ENCODE assay signal across 31 mouse cellular contexts in the genomic region with DNA sequence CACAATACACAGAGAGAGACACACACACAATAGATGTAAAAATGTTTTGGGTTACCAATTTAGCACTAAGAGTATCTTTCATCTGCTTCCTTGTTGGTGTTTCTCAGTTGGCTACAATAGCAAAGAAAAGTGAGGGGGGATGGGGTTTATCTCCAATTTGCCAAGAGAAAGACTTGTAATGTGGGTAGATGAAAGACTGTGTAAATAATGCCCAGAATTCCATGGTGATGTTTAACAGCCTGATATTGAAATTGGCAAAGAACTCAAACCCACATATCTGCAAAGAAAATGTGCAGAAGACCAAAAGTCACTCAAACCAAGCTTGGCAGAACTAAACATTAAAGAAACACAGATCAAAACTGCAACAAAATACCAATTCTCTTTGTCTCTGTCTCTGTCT. TPM values are rescaled to one million over a fixed set of nuclear protein-coding genes. Genes with fewer than 3 reads are reported as not detected.
"Had no signal": no experiment of that assay in that cellular context is flagged by ENCODE, and none has a peak within 500 bp of the region (broad histone marks: within the 10 kb centered on the region; RNA-seq: fewer than 3 reads in every experiment).

No protein-coding gene starts in this region.

- DNase-seq: gastrocnemius, adult 2 months; gastrocnemius, postnatal 10 days; gastrocnemius, postnatal 25 days; heart, adult 18-20 months; heart, postnatal 10 days; heart, postnatal 4 days; kidney, adult 18-20 months; kidney, adult 8-10 months; kidney, postnatal 10 days; kidney, postnatal 25 days; kidney, postnatal 4 days; liver; liver, embryonic 13.5 days had no signal

- H3K4me3 ChIP-seq: gastrocnemius, adult 2 months; heart, embryonic 10.5 days; heart, embryonic 12.5 days; hindbrain, embryonic 10.5 days; hindbrain, embryonic 12.5 days; intestine, embryonic 15.5 days; layer of hippocampus, adult 2 months; left cerebral cortex, adult 2 months; limb, embryonic 10.5 days; limb, embryonic 12.5 days; liver, embryonic 13.5 days; liver, embryonic 15.5 days had no signal

- H3K4me1 ChIP-seq: heart, embryonic 10.5 days; heart, embryonic 12.5 days; hindbrain, embryonic 10.5 days; hindbrain, embryonic 12.5 days; intestine, embryonic 15.5 days; limb, embryonic 10.5 days; limb, embryonic 12.5 days; liver, embryonic 13.5 days had no signal

- H3K27ac ChIP-seq: gastrocnemius, adult 2 months; heart, embryonic 10.5 days; hindbrain, embryonic 10.5 days; hindbrain, embryonic 12.5 days; hindbrain, embryonic 14.5 days; intestine, embryonic 15.5 days; layer of hippocampus, adult 2 months; left cerebral cortex, adult 2 months; limb, embryonic 10.5 days; limb, embryonic 12.5 days; liver, embryonic 13.5 days; liver, embryonic 15.5 days had no signal

RNA-seq across cellular contexts. Expression of a gene that starts 3.6 kb away (rescaled TPM):
- polyA plus RNA-seq: heart, embryonic 10.5 days; heart, embryonic 12.5 days; heart, embryonic 14.5 days; heart, embryonic 16.5 days; hindbrain, embryonic 10.5 days; hindbrain, embryonic 12.5 days; hindbrain, embryonic 14.5 days; hindbrain, embryonic 16.5 days; inflammation-experienced regulatory T-cells, adult 6 months; intestine, embryonic 15.5 days; intestine, postnatal 0 days; kidney, embryonic 14.5 days; limb, embryonic 10.5 days; limb, embryonic 12.5 days; limb, embryonic 14.5 days; liver, embryonic 13.5 days had no signal
